Mouse (Mus musculus) erythroblast, embryonic 14.5 days (primary cell): ENCODE data around the gene Tex19.2.

ENCODE experiments used
- GATA1 ChIP-seq: IDR thresholded peaks from 2 replicates; pipeline ENCODE4 v1.6.1; 2012; ENCODE audit warnings: low read length, inconsistent platforms, mixed read lengths
- TAL1 ChIP-seq: IDR thresholded peaks from 3 replicates; pipeline ENCODE4 v1.6.1; 2012; ENCODE audit warnings: low read length, inconsistent platforms, mixed read lengths

DNA sequence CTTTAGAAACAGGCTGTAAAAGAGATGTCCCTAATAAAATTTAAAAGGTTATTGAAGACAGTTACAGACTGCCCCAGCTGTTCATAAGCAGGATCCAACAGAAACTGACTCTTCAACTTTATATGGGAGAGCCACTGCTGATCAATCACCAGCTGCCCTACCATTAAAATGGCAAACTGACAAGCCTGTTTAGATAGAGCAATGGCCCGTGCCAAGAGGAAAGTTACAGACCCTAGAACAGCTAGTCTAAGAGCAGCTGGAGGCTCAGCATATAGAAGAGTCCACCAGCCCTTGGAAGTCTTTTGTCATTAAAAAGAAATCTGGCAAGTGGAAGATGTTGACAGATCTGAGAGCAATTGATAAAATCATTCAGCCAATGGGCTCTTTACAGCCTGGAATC, 16.1 kb upstream of the Tex19.2 start:
- TF ChIP-seq GATA1 (no peak), TAL1 (no peak)
